Mouse (Mus musculus): Measurements from ENCODE around the gene Foxj1.

The Foxj1 gene

DNA sequence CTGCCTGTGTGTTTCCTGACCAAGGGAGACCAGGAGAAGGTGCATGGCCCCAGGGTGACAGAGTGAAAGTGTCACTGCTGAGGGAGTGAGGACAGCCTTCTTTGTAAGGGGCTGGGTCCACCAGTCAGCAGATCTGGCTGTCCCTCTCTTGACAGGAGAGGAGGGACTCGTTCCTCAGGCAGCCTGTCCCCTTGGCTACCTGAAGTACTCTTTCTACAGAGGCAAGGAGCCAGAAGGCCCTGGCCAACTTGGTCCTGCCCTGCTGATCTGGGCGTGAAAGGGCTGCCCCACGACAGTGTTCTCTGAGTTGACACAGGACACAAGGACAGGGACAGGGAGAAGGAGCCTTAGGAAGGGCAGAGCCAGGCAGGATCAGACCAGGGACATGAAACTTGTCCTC lies 38.2 kb downstream of the Foxj1 start:
- DNase-seq: no peak

DNA sequence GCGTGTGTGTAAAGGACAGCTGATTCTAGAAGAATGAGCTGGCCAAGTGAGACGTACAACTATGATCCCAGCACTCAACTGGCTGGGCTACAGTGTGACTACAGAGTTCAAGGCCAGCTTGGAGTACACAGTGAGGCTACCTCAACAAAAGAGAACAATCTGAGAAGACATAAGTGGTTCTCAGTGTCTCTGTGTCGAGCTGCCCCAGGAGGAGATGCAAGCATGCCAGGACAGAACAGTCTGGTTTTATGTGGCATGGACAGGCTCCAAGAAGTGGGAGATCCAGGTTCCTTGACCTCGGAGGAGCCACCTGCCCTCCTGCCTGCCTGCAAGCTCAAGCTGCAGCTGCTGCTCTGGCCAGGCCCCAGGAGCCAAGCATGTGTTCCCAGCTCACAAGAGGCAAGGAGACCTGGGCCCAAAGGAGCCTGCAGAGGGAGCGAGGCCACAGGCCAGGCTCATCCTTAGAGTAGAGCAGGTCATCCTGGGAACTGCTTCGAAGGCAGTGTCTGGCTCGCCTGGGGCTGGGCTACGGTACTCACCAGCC lies 38.9 kb downstream of the Foxj1 start:
- no peak for DNase-seq

DNA sequence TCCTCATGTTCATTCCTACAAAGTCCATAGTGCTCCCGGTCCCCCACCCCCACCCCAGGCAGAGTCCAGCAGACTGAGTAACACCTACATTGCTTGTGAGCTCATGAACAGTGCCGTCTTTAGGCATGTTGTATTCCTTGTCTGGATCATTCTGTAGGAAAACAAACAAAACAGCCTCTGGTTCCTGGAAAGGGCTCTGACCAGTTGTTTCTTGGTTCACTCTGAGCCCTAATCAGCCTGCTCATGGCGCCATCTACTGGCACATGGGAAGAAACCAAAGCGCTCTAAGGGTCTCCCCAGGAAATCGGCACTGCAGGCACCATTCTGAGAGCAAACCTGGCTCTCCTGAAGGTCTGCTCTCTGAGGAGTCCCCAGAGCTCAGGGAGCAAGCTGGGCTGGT lies 40.9 kb downstream of the Foxj1 start:
- DNase-seq: peak; percentile 66

DNA sequence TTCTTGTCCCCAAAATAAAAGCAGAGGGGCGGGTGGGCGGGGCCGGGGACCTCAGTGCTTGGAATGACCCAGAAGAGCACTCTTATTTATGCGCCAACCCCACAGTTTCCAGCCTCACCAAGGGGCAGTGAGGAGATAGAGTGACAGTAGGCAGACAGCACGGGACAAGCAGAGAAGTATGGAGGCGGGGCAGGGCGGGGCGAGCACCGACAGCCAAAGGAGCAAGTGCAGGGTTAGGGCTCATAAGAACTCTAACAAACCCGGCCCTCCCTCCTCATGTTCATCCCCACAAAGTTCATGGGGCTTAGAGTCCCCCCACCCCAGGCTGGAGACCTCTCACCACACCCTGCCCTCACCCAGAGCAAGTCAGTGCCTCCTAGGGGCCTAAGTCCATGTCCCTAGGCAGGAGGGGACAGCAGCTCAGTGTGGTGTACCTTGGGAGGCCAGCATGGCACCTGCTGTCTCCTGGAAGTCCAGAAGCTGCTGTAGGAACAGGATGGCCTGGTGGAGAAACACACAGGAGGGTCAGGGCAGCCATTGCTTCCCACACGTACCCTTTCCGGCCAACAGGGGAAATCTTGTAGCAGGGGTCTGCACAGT lies 41.6 kb downstream of the Foxj1 start:
- DNase-seq: no peak

DNA sequence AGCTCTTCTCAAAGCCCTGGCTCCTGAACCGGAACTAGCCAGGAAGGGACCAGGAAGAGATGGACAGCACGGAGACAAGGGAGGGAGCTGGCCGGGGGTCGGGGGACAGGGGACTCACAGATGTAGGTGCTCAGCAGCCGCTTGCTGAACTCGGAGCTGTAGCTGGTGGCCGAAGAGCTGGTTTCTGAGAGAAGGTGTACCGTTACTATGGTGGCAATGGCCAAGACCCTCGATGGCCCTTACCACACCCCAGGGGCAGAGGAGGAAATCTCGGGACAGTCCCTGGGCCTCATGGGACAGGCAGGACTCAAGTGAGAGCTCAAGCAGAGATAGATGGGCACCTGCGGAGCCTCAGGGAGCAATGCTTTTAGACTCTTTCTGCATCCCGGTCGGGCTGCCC lies 42.8 kb downstream of the Foxj1 start:
- DNase-seq: no peak

DNA sequence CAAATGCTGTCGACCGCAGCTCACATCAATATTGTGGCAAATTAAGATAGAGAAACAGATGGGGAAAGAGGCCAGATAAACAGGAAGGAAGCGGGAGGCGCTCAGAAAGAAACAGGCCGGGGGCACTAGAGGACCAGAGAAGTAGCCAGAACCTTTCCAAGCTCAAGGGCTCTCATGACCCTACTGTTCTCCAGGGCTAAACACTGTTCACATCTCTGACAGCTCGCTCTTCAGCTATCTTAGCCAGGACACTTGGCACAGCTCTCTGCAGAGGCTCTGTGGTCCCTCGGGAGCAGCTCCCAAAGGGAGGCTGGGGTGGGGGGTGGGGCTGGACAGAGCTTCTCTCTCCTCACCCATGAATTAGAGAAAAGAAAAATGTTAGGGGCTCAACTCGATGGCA lies 44.6 kb downstream of the Foxj1 start:
- no peak for DNase-seq

DNA sequence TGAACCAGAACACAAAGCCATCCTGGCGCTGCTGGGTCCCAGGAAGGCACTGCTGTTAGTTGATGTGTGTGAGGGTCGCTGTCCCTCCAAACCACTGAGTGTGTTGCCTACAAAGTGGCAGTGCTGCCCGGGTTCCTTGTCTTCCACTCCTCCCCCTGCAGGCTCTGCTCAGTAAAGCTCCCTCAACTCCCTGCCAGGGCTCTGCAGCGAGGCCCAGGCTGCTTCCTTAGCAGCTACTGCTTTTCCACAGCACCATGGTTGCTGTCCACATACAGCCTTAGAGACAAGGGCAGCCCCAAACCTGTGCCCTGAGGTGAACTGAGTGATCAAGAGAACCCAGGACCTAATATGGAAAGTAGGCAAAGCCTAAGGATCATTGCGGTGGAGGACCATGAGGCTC lies 47.8 kb downstream of the Foxj1 start:
- no peak for DNase-seq

DNA sequence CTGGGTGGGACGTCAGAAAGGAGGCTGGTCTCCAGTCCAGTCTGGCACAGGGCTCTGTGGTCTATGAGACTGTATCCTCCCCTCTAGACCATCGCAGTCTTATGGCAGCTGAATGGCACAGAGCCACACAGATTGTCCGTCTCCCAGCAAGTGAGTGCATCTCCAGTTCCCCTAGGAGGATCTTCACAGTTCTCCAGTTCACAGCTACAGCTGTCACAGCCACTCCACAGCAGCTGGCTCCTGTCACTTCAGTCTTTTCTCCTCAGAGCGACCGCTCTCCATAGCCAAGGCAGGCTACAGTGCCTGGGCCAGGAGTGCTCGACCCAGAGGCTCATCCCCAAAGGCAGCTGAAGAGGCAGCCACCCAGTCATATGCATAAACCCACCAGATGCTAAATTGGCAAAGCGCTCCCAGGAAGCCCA lies 49.4 kb downstream of the Foxj1 start:
- DNase-seq: no peak

DNA sequence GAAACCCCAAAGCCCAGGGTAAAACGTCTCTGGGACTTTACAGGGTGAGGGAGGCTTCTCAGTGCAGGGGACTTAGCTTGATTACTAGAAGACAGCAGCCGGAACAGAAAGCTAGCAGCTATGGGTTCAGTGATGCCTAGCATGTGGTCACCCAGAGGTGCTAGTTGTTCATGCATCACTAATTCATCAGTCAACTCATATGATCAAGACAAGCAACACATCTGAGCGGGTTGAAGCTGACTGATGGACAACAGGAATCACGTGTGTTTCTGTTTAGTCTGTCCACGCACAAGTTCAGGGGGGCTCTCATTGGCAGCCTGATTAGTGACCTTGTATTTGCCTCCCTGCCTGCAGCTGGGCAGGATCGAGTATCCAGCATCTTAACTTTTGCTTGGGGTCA lies 51.2 kb downstream of the Foxj1 start:
- no peak for DNase-seq

DNA sequence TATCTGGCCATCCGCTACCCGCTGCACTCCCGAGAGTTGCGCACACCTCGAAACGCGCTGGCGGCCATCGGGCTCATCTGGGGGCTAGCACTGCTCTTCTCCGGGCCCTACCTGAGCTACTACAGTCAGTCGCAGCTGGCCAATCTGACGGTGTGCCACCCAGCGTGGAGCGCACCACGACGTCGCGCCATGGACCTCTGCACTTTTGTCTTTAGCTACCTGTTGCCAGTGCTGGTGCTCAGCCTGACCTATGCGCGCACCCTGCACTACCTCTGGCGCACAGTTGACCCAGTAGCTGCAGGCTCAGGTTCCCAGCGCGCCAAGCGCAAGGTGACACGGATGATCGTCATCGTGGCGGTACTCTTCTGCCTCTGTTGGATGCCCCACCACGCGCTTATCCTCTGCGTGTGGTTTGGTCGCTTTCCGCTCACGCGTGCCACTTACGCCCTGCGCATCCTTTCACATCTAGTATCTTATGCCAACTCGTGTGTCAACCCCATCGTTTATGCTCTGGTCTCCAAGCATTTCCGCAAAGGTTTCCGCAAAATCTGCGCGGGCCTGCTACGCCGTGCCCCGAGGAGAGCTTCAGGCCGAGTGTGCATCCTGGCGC lies 52.2 kb downstream of the Foxj1 start:
- DNase-seq: no peak

DNA sequence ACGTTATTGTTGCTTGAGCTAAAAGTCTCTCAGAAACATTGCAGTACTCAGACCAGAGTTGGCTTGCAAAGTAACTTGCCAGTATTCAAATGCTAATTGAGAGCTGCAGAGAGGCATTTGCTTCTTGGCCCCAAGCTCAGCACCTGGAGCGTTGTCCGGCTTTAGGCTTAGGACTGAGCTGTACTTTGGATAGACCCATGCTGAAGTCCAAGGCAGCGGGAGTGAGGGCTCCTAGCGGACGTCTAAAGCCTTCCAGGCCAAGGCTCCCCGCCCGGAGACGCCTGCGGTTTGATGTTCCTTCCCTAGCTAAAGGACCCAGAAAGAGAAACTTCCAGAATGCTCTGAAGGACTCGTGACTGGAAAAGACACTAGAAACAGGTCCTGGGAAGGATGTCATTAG lies 53.1 kb downstream of the Foxj1 start:
- peak; percentile 49 for DNase-seq

DNA sequence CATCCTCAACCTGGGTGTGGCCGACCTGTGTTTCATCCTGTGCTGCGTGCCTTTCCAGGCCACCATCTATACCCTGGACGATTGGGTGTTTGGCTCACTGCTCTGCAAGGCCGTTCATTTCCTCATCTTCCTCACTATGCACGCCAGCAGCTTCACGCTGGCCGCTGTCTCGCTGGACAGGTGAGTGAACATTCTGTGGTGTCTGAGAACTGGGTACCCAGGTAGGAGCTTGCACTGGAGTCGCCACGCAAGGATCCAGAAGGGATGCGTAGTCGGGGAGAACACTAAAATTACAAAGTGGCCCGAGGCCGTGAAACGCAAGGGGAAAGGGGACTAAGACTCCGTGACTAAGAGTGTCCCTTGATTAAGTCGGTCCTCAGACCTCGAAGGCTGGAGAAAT lies 53.5 kb downstream of the Foxj1 start:
- no peak for DNase-seq

DNA sequence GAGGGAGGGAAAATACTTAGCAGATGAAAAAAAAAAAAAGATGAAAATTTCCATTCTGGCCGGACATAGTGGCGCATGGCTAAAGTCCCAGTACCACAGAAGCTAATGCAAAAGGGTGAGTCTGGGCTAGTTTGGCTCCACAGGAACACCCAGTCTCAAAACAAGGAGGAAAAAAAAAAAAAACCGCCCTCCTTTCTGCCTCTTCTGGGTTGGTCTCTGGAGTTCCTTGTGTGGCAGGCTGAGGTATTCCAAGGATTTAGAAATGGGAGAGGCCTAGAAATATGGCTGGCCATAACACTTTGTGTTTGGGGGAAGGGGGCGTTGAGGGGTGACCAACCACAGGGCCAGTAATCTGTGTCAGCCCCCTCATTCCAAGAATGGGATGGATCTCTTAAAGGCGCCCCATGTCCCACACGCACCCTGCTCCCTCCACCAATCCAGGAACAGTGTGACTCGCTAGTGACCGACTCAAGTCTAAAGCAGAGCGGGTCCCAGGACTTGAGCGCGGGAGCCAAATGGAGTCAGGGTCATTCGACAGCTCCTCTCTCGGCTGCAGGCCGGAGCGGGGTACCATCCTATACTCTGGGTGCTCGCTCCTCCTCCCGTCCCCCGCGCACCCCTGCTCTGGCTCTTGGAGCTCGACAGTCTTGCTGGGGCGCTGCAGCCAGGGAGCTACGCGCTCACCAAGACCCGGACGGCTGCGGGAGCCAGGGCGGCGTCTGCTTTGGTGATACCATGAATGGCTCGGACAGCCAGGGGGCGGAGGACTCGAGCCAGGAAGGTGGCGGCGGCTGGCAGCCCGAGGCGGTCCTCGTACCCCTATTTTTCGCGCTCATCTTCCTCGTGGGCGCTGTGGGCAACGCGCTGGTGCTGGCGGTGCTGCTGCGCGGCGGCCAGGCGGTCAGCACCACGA lies 54.2 kb downstream of the Foxj1 start, which contains the start of gene Galr2:
TSS of gene Galr2 (plus strand) at position 189 of the 913 bp plus-strand sequence.
- DNase-seq: no peak
